Mouse (Mus musculus) spleen, adult 2 months (tissue): ENCODE data around the gene Txndc16.

Experiments
- CTCF ChIP-seq: fragments of 200-500 bp; IDR thresholded peaks from 2 replicates; pipeline ENCODE4 v1.5.1; 2011; ENCODE audit warnings: mild to moderate bottlenecking, inconsistent platforms; ENCODE audit not compliant: insufficient read depth, insufficient read length, insufficient replicate concordance; ENCODE audit errors: extremely low read depth
- POLR2A ChIP-seq: fragments of 200-500 bp; IDR thresholded peaks from 2 replicates; pipeline ENCODE4 v1.6.1; 2011; ENCODE audit warnings: low read depth, low read length, inconsistent platforms

DNA sequence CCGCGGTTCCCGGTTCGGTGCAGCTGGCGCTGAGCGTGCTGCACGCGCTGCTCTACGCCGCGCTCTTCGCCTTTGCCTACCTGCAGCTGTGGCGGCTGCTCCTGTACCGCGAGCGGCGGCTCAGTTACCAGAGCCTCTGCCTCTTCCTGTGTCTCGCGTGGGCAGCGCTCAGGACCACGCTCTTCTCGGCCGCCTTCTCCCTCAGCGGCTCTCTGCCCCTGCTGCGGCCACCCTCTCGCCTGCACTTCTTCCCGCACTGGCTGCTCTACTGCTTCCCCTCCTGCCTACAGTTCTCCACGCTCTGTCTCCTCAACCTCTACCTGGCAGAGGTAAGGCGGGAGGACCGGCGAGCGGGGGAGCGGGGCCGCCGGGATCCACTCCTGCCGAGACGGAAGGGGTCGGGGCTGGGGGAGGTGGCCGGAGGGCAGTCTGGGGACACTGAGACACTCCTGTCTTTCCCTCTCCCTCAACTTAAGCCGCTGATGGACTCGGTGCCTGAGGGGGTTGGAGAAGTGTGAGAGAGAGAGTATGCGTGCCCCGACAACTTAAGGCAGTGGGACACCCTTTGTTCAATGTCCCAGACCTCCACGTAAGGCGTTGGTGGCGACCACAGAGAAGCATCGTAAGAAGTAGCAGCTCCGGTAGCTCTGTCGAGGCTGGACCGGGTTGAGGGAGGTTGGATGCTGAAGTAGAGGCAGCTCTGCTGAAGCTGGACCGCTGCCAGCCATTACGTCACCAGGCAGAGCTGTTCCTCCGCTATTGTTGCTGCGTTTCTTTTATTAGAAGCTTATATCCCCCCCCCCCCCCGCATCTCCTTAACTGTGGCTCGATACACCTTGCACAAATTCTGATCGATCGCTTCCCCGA is at the start of gene Txndc16:
- TF ChIP-seq CTCF, result no peak
- TF ChIP-seq POLR2A, result no peak
